Mouse (Mus musculus) embryonic fibroblast, embryonic 13.5 days (primary cell): ENCODE results near the gene Dlg2.

Source experiments
- CTCF ChIP-seq: IDR thresholded peaks from 2 replicates; pipeline ENCODE4 v1.5.1; 2011; ENCODE audit warnings: mild to moderate bottlenecking, control low read depth, low read length, moderate library complexity, borderline replicate concordance; ENCODE audit not compliant: insufficient read depth
- POLR2A ChIP-seq: IDR thresholded peaks from 2 replicates; pipeline ENCODE4 v1.6.1; 2011; ENCODE audit warnings: low read depth, mild to moderate bottlenecking, control low read depth, low read length, moderate library complexity

DNA sequence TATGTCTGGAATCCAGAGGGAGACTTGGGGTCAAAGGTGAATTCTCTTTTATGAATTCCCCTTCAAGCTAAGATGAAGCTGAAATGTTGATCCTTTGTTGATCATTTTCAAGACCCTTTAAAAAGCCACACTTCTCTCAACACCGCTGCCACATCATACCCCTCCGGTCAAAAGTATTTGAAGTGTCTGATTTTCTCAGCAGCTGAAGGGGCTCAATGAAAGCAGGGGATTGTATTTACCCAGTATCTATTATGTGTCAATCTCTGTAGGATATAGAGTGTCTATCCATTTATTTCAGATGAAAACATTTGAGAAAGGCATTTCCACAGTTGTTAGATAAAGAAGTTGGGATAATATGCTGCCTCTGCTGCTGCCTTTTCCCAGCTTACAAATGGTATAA, 1459.7 kb downstream of the Dlg2 start:
- TF ChIP-seq CTCF (no peak), POLR2A (no peak)
